Mouse (Mus musculus) erythroblast, embryonic 14.5 days (primary cell): ENCODE results near the gene Tfeb.

Experiments used
- GATA1 ChIP-seq: IDR thresholded peaks from 2 replicates; pipeline ENCODE4 v1.6.1; 2012; ENCODE audit warnings: low read length, inconsistent platforms, mixed read lengths
- TAL1 ChIP-seq: IDR thresholded peaks from 3 replicates; pipeline ENCODE4 v1.6.1; 2012; ENCODE audit warnings: low read length, inconsistent platforms, mixed read lengths

DNA sequence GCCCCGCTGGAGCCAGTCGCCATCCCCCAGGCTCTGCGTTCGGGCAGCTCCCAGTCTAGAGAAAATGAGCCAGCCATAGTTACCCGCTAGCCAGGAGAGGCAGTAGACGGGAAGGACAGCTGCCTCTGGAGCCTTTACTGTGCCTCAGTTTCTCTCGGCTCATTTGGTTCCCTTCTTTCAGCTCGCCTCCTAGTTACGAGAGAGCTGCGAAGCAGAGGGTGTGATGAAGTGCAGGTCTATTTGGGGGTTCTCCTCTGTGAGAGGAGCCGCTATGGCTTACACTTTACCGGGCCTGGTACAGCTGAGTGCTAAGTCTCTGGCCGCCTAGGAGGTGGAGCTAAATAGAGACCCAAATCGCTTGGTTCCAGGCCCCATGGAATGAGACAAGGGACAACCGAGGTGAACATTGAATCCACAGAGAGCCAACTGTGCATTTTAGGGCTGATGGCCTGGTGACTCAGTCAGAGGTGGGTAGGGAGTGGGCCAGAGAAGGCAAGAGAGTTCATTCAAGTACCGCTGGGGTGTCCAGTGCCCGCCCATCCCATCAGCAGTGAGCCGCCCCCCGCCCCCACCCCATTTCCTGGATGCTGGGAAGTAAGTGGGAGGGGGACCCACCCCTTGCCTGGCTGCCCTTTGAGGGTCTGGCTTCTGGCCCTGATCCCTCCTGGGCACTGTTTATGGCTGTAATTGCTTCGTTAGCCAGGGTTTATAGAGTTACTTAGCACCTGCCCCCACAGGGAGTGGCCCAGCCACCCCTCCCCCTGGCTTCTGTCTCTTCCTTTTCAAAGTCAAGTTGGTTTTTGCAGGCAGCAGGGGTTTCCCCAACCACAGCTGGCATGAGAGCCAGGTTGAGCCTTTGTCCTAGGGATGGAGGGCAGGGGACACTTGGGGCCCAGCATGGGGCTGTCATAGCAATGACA lies 2.3 kb downstream of the Tfeb start:
- TF ChIP-seq TAL1 (no peak), GATA1 (no peak)
